Mouse (Mus musculus): ENCODE measurements around the gene Hsf5.

Gene Hsf5

GRCm38 (mm10) chr11:87616790-87617474 lies at the start of gene Hsf5:
Gene Hsf5 (plus strand): TSS chr11:87617164.
- DNase-seq: no peak

DNA sequence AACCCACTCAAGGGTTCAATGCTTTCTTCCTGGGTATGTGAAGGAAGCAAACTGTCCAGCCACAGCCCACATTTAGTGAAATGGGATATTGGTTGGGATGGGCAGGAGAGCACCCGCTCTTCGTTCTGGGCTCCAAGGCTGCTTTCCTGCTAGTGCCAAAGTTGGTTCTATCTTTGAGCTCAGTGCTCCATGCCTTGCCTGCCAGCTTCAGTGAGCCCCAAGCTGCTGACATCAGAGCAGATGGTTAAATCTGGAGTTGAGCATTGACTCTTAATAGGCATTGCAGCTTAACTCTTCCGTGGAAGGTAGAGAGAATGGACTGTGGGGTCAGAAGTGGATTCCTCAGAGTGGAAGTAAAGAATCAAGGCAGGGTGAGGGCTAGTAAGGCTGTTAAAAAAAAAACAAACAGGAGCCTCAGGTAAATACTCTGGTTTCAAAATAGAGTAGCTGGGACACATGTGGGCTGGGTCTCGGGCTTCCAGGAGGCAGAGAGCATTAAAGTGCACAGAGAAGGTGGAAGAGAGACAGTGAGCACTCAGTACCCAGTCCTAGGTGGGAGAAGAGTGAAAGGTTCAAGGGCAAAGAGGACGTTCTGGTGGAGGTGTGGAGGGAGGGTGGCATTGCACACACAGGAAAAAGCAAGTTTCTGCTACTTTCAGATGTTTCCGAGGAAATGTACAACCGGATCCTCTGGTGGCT lies 48.6 kb upstream of the Hsf5 start, which contains the start of gene Sept4:
Gene Sept4 (plus strand): TSS at position 649 of the 699 bp plus-strand sequence.
- DNase-seq: no peak

- DNase-seq: no peak
Observed at GRCm38 (mm10) chr11:87570743-87571142, 46.2 kb upstream of the Hsf5 start.

GRCm38 (mm10) chr11:87571361-87571950 lies 45.5 kb upstream of the Hsf5 start:
- DNase-seq: no peak

DNA sequence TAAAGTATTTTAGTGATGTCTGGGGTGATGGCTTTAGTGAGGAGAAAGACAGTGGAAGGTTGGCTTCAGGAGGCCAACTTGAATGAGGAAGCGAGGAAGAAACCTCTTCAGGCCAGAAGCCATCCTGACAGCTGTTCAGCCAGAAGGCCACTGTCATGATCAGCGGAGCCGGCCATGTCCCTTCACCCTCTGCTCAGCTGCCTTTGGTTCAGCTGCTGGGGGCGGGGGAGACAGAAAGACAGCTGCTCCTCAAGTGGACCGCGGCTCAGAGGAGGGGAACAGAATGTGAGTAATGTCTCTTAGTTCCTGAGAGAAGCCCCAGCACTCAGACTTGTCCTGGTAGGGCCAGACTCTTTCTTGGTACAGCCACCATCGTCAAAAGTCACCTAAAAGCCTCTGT lies 43.2 kb upstream of the Hsf5 start:
- DNase-seq: no peak

GRCm38 (mm10) chr11:87574520-87575180 lies 42.3 kb upstream of the Hsf5 start:
- no peak for DNase-seq

GRCm38 (mm10) chr11:87577601-87578248 lies 39.2 kb upstream of the Hsf5 start:
- peak; percentile 34 for DNase-seq

- DNase-seq: peak; percentile 71
Observed at GRCm38 (mm10) chr11:87578249-87578962, 38.6 kb upstream of the Hsf5 start.

- no peak for DNase-seq
Observed at GRCm38 (mm10) chr11:87578963-87579601, 37.9 kb upstream of the Hsf5 start.

GRCm38 (mm10) chr11:87579713-87580112 lies 37.3 kb upstream of the Hsf5 start:
- DNase-seq: no peak

DNA sequence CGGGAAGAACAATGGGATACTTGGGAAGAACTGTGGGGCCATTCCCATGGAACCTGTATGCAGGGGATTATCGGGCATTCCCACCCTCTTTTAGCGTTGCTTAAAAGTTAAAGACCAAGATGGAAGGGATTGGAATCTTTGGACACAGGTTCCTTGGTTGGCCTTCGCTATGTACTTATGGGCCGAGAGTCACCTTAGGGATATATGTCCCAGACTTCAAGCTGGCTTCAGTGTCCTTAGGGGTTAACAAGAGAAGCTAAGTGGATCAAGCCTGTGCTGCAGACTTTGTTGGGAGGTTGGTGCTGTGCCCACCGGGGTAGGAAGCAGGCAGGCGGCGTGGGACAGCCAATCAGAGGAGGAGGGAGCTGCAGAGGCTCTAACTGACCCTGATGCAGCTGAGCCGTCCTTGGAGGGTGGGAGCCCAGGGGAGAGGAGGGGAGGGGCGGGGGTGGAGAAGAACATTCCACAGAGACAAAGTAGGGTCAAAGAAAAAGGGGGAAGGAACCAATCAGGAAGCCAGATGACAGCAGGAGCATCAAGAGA lies 36.4 kb upstream of the Hsf5 start:
- no peak for DNase-seq

GRCm38 (mm10) chr11:87581161-87581865 lies 35.7 kb upstream of the Hsf5 start:
- no peak for DNase-seq

DNA sequence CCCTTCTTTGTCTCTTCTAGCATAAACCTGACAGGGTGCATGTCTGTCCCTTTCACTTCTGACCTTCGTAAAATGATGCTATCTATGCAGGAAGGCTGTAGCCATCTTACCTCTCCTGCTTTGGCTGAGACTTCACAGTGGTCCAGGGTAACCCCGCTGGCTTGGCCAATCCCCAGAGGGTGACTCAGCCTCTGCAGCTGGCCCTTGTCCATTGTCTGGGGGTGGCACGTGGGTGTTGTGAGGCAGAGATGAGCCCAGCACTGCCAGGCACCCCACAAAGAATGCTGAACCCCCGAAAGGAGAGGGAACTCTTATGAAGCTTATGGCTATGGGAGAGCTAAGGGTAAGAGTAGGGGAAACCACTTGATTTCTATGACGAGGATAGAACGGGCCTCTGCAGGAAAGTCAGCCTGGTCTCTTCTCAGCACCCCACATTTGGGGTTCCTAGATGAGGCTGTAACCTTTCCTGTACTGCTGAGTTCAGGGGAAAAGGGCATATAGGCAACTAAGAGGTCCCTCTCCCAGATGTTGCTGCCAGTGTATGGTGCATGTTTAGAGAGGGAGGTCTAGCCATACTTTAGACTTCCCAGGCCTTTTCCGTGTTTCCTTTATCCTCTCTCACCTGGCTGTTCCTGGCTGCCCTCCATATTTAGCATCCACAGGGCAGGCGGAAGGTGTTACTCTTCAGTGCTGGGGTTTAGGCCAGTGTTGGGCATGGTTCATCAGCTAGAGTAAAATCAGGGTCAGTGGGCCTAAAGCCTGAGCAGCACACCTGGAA lies 34.8 kb upstream of the Hsf5 start:
- DNase-seq: no peak

DNA sequence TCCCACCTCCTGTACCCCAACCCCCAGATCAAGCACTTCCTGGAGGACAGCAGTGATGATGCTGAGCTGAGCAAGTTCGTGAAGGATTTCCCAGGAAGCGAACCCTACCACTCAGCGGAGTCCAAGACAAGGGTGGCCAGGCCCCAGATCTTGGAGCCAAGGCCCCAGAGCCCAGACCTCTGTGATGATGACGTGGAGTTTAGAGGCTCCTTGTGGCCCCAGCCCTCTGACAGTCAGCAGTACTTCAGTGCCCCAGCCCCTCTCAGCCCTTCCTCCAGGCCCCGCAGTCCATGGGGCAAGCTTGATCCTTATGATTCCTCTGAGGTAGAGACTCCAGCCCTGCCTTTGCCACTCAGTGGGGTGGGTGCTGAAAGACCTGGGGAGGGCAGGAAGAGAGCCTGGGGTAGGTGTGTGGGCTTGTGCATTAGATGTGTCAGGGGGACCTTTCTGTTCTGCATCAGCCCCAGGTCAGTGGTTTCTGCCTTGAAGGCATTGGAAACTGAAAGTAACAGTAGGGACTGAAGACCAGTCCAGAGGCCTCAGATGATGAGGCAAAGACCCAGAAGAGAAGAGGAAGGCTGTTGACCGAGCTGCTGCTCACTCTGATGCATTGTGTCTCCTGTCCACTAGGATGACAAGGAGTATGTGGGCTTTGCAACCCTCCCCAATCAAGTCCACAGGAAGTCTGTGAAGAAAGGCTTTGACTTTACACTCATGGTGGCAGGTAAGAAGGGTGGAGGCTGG lies 33.5 kb upstream of the Hsf5 start:
- no peak for DNase-seq

DNA sequence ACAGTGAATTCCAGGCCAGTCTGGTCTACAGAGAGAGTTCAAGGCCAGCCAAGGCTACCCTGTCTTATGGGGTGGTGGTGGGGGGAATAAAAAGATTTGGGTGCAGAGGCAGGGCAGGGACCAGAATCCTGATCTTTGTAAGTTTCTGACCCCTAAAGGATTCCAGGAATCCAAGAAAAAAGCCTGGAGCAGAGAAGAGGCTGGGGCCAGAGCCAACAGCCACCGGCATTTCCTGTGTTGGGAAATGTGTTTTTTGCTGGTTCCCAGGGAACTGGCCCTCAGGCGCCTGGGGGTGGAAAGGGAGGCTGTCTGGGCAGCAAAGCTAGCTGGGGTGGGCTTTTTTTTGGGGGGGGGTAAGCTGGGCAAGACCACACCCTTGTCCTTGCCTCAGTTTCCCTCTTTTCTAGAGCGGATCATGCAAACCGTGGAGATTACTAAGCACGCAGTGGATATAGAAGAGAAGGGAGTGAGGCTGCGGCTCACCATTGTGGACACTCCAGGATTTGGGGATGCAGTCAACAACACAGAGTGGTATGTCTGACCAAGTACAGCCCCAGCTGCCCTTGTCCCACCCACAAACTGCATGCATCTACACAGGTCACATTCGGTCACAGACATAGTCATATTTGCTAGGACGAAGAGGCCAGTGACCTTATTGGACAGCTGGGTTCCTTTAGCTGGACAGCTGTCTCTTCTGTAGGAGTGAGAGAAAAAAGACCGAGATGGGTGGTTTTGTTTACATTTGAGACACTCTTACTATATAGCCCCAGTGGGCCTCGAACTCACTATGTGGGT lies 32.1 kb upstream of the Hsf5 start:
- DNase-seq: no peak

GRCm38 (mm10) chr11:87587211-87587874 lies 29.6 kb upstream of the Hsf5 start:
- no peak for DNase-seq

GRCm38 (mm10) chr11:87589605-87590004 lies 27.4 kb upstream of the Hsf5 start:
- DNase-seq: no peak

All from right cerebral cortex, postnatal 25 days (tissue).